Mouse (Mus musculus) frontal cortex, adult 2 months (tissue): Measurements from ENCODE around the gene Adam15. TPM values are rescaled to one million over a fixed set of nuclear protein-coding genes. Genes with fewer than 3 reads are reported as not detected.

ENCODE experiments used
- DNase-seq, 2 experiments: peaks; one replicate each; pipeline ENCODE4 v3.0.0; 2022; ENCODE audit warnings: low spot score in 1 of 2; ENCODE audit errors: extremely low spot score in 1 of 2
- polyA plus RNA-seq: library from polyadenylated mRNA; depleted of rRNA; stranded (reverse); fragments of >200 nt; gene quantifications from 2 replicates; pipeline ENCODE4 v1.2.3, GENCODE M21; 2012

Adam15 gene
- polyA plus RNA-seq, 1 experiment, result 148 TPM

GRCm38 (mm10) chr3:89328623-89329022 is 21.2 kb downstream of the Adam15 start:
- DNase-seq, result no peak

DNA sequence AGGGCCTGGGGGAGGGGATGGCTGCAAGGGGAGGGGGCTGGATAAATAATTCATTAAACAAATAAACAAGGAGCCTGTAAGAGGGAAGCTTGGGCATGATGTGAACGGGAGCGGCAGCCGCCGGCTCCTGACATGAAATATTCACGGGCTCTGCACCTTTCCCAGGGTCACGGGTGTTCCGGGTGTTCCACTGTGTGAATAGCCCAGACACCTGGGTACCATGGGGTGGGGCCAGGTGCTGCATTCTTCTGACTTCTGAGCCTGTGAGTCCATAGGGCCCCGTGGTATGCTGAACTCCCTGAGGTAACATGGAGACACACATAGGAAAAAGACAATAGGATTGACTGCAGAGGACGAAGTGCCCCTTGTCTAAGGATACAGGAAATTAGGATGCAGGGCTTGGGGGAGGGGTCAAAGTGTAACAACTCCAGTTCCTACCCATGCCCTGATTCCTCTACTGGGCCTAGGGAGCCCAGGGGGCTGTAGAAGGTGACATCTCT is 22.4 kb downstream of the Adam15 start:
- DNase-seq, result no peak

DNA sequence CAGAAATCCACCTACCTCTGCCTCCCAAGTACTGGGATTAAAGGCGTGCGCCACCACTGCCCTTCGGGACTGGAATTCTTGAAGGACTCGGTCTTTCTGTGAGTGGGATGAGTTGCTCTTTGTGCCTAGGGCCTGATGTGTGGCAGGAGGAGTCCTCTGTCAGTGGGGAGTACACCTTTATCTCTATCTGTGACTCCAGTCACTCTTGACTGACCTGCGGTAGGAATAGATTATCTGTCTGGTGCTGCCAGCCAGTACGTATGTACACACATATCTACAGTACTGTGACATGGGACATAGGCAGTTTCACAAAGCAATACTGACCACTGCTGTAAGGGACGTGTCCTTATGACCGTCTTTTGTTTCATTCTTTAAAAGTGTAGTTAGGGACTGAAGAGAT is 23.9 kb downstream of the Adam15 start:
- no peak for DNase-seq

GRCm38 (mm10) chr3:89322514-89323165 is 27.2 kb downstream of the Adam15 start, which contains the start of gene Efna3:
Gene Efna3 (minus strand): TSS chr3:89322965.
- DNase-seq, result peak; percentile 72 to 91

DNA sequence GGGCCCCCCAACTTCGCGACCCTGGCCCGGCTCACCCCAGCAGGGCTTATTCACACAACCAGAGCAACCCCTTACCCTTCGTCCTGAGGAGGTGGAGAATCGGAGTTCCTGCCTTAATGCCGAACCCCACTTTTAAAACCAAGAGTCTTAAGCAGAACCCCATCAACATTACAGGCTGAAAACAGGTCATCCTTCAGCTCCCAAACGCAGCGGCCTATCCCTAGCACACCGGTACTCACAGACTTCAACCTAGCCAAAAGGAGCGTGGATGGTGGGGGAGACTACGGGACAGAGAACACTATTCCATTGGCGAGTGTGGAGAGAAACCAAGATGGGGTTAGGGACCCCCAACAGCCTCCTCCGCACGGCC is 27.7 kb downstream of the Adam15 start:
- DNase-seq, result peak in 1 of 2 experiments; percentile 44

- DNase-seq, result peak in 1 of 2 experiments; percentile 45
Observed at GRCm38 (mm10) chr3:89321183-89322130, 28.3 kb downstream of the Adam15 start.

GRCm38 (mm10) chr3:89320581-89321182 is 29.1 kb downstream of the Adam15 start:
- peak in 1 of 2 experiments; percentile 53 for DNase-seq

- peak in 1 of 2 experiments; percentile 42 for DNase-seq
Observed at GRCm38 (mm10) chr3:89319591-89320350, 30.0 kb downstream of the Adam15 start.

- DNase-seq, result no peak
Observed at GRCm38 (mm10) chr3:89318971-89319590, 30.7 kb downstream of the Adam15 start.

DNA sequence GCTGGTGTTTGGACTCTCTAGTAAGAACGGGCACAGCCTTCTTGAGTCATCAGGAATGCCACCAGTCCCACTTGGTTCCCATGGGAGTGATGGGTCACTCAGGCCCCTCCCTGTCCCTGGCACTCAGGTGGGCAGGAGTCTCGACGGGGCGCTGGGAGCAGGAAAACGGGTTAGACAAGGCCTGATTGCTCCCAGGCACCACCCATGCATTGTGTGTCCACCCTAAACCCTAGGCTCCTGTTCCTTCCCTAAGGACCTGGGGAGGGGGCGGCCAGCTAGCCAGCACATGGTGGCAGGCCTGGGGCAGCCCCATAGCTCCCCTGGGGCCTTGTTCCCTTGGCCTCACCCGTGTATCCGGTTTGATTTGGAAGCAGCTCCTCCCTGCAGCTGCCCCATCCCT is 31.5 kb downstream of the Adam15 start:
- no peak for DNase-seq

GRCm38 (mm10) chr3:89317246-89317645 is 32.5 kb downstream of the Adam15 start:
- peak in 1 of 2 experiments; percentile 42 for DNase-seq

DNA sequence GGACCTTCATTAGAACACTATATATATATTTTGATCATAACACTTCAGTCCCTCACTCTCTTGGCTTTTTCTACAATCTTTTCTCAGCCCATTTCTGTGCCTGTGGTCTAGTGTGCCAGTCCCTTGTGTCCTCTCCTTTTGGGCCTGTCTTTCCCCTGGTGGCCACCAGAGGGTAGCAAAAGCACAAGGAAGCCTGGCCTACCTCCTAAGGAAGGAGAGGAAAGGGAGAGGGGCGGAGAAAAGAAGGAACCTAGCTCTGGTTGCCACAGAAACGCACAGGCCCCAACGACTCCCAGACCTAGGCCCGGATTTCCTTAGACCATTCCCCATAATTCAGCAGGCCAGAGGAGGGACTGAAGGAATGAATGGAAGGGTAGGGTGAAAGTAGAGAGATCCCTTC is 33.0 kb downstream of the Adam15 start:
- DNase-seq, result peak; percentile 82 to 96

DNA sequence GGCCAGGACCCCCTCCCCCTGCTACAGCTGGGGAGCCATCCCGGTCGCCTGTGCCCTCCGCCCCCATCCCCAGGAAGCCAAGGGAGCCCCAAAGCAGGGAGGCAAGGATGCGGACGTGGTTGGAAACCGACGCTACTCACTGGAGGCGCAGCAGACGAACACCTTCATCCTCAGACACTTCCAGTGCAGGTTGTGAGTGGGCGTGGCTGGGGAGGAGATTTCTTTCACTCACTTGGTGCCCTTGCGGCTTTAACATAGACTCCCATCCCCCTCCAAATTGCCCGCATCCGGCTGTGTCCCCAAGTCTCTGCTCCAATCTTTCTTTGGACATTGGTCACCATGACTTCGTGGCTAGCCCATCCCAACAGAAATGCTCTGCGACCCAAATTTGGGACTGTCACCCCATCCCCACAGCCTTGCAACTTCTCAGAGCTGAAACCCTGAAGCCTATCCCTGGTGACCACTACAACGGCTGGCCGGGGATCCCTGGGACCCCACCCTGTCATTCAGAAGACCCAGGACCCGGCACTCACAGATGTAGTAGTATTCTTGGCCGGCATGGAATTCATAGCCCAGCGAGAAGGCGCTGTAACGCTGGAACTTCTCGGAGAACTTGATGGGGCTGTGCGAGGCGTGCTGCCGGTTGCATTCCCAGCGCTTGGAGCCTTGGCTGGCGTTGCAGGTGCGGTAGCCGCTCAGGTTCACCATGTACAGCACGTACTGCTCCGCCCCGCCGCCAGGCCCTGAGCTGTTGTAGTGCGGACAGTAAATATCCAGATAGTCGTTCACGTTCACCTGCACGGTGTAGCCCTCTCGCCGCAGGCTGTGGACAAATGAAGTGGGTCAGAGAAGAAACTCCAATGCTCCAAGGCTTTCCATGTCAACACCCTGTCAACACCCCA is 33.6 kb downstream of the Adam15 start:
- peak in 1 of 2 experiments; percentile 45 for DNase-seq

DNA sequence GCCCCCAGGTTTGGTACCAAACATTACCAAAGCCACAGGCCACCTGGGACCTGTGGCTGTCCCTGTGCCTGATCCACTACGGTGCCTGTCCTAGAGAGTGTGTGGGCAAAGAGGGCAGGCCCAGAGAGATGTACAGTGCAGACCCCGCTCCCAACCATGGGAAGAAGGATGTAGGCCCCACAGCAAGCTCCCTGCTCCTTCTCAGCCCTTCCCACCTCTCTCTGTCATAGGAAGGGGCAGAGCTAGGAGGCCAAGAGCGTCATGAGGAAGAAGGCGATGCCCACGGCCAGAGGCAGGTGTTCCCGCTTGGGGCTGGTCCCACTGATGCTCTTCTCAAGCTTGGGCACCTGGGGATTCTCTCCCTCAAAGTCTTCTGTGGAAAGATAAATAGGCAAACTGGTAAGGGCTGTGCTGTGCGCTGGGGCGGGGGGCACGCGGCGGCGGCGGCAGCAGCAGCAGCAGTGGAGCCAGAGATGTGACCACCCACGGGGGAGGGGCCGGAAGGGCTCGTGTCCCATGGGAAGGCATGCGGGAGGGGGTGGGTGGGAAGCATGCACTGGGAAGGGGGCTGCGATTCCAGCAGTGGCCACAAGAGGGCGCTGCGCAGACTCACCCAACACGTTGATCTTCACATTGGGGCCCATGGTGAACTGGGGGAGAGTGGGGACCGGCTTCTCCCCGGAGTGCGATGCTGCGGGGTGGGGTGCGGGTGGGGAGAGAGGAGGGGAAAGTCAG is 34.4 kb downstream of the Adam15 start:
- peak in 1 of 2 experiments; percentile 90 for DNase-seq

DNA sequence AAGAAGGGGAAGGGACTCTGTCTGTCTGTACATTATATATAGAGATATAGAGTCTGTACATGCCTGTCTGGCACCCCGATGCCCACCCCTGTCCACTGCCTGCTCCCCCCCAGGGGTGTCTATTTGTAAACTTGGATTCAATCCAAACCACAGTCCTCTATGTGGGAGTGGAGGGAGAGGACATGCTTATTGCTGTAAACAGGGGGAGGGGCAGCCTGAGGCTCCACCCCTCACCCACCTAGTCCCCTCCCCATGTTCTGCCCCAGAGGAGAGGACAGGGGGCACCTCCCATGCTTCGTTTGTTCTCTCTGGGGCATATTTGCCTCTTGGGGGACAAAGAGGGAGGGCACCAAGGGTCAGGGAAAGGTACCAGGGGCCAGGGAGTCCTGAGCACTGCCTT is 35.0 kb downstream of the Adam15 start:
- no peak for DNase-seq

DNA sequence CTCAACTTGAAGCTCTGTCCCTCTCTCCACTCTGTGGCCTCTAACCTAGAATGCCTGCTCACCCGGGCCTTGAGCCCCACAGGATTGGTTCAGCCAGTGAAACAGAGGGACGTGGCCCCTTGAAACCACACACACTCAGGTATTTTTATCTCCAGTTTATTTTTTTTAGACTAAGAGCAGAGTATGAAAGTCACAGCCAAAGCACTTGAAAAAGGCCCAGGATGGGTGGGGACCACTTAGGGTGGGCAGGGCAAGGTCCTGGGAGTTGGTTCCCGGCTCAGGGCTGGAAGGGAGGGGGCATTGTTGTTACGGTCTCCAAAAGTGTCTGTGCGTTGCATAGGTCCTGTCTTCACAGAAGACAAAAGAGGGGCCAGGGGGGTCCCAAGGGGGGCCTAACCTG is 35.5 kb downstream of the Adam15 start:
- no peak for DNase-seq

DNA sequence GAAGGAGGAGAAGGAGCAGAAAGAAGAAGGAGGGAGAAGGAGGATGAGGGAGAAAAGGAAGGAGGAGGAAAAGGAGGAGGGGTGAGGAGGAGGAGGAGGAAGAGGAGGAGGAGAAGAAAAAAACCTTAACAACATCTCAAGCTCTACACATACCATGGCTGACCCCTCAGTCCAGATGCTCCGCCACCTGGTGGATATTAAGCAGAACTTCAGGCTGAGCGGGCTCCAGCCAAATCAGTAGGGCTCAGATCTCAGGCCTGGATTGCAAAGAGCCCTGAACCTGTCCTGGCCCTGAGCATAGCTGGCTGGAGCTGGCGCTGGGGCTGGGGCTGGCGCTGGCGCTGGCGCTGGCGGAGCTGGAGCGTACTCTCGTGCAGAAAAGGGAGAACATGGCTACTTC is 41.7 kb downstream of the Adam15 start:
- DNase-seq, result peak in 1 of 2 experiments; percentile 78
